Mouse (Mus musculus): ENCODE data around the gene Ssc4d. TPM values are rescaled to one million over a fixed set of nuclear protein-coding genes. Genes with fewer than 3 reads are reported as not detected.

Gene Ssc4d
- polyA plus RNA-seq (2015; fragmentation: Nextera tagmentation; extraction: Ambion mirVana) = 3.0 and 3.2 TPM in 2 replicates

DNA sequence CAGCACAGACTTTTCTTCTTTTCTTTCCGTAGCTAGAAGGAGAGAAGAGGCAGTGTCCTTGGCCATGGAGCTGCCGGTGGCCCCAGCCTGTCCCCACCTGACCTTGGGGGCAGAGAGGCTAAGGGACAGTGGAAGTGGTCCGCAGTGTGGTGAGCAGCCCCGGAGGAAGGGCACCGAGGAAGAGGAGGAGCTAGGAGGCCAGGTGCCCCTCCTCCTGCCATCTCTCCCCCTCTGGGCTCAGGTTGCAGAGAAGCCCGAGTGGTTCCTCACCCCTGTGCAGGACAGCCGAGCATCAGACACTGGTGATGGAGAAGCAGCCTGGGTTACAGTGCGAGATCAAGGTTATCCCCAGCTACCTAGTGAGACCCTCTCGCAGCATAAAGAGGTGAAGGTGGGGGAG, at the start of gene Ssc4d:
Gene Ssc4d, minus strand, starts transcription at position 167 of the 400 bp plus-strand sequence.
- ATAC-seq (ENCODE audit: low read depth) = 0 out of 2 replicates have a peak, but pooled peaks have one; percentile 20
- no peaks in the 10 kb centered on the region for H3K27me3 ChIP-seq (ENCODE audit: control insufficient read depth, insufficient read depth, low read depth, low read length)
- WGBS = 15% methylated on average over 9 of the region's 9 CpGs

DNA sequence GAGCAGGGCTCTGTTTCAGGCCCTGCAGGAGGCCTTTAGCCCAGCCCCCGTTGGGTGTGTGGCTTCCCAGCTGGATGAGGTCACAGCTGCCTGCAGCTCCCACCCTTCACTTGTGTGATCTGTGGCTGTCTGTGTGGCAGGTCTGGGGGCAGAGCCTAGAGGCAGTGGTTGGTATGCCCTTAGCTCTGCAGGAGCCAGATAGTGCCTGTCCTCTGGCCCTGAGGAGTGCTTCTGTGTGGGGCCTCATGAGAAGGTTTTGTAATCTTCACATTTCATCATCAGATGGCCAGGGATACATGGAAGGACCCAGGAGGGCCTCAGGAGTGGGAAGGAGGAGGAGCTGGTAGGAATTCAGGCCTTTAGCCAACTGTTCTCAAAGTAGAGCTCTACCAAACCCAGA, 45.6 kb upstream of the Ssc4d start:
- H3K4me1 ChIP-seq (replicated peaks; ENCODE audit: control insufficient read depth, insufficient read depth, low read length) = peaks cover 23% of the 10 kb centered on the region
- H3K9ac ChIP-seq (ENCODE audit: low read length) = no peak overlapping the region
- no peak overlapping the region for H3K27ac ChIP-seq (ENCODE audit: low read length)
- WGBS = 12% methylated on average over 1 of the region's 1 CpGs
- H3K4me2 ChIP-seq (ENCODE audit: low read depth, low read length) = no peak overlapping the region
- no peaks in the 10 kb centered on the region for H3K9me3 ChIP-seq (ENCODE audit: control insufficient read depth, low read length)
- no peaks in the 10 kb centered on the region for H3K27me3 ChIP-seq (ENCODE audit: control insufficient read depth, insufficient read depth, low read depth, low read length)
- H3K4me3 ChIP-seq (ENCODE audit: low read length) = no peak overlapping the region
- 0 out of 2 replicates have a peak, but pooled peaks cover 4% of the 10 kb centered on the region for H3K36me3 ChIP-seq (ENCODE audit: control insufficient read depth, insufficient read depth, low read length)
- ATAC-seq (ENCODE audit: low read depth) = peak; percentile 39; the same call in 1 of the 2 replicates

More for the DNA sequence above, at the start of gene Ssc4d:
- H3K4me3 ChIP-seq (ENCODE audit: low read length) = no peak within 1 kb of the TSS; the same call in 1 of the 2 replicates
- H3K27ac ChIP-seq (ENCODE audit: low read length) = no peak within 1 kb of the TSS
- no peak within 1 kb of the TSS for H3K9ac ChIP-seq (ENCODE audit: low read length)
- no peaks in the 10 kb centered on the region for H3K9me3 ChIP-seq (ENCODE audit: control insufficient read depth, low read length)
- H3K4me1 ChIP-seq (replicated peaks; ENCODE audit: control insufficient read depth, insufficient read depth, low read length) = no peaks in the 10 kb centered on the region
- H3K4me2 ChIP-seq (ENCODE audit: low read depth, low read length) = no peak within 1 kb of the TSS
- H3K36me3 ChIP-seq (ENCODE audit: control insufficient read depth, insufficient read depth, low read length) = no peaks in the 10 kb centered on the region

GRCm38 (mm10) chr5:136018726-136019125, 44.4 kb upstream of the Ssc4d start:
- Histone ChIP-seq H3K27me3 (ENCODE audit: control insufficient read depth, insufficient read depth, low read depth, low read length) (no peaks in the 10 kb centered on the region), H3K9ac (ENCODE audit: low read length) (no peak overlapping the region), H3K4me1 (replicated peaks; ENCODE audit: control insufficient read depth, insufficient read depth, low read length) (peaks cover 23% of the 10 kb centered on the region), H3K4me3 (ENCODE audit: low read length) (no peak overlapping the region), H3K36me3 (ENCODE audit: control insufficient read depth, insufficient read depth, low read length) (0 out of 2 replicates have a peak, but pooled peaks cover 4% of the 10 kb centered on the region), H3K4me2 (ENCODE audit: low read depth, low read length) (no peak overlapping the region), H3K27ac (ENCODE audit: low read length) (no peak overlapping the region), H3K9me3 (ENCODE audit: control insufficient read depth, low read length) (no peaks in the 10 kb centered on the region)
- ATAC-seq (ENCODE audit: low read depth) = no peak
- 67% methylated on average over 2 of the region's 2 CpGs for WGBS

DNA sequence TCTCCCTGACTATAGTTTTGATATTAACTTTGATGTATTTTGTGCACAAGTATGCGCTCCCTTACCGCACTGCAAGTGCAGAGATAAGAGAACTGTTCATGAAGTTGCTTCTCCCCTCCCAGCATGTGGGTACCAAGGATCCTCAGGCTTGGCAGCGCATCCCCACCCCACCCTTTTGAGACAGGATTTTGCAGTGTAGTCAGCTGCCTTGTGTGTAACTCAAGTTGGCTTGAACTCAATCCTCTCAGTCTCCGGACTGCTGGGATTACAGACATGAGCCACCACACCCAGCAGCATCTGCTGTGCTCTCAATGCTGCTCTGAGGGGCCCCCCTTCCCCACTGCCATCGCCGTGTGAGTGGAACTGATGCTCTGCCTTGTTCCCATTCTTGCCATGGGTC, 42.9 kb upstream of the Ssc4d start:
- H3K27me3 ChIP-seq (ENCODE audit: control insufficient read depth, insufficient read depth, low read depth, low read length) = no peaks in the 10 kb centered on the region
- H3K9ac ChIP-seq (ENCODE audit: low read length) = no peak overlapping the region
- H3K4me1 ChIP-seq (replicated peaks; ENCODE audit: control insufficient read depth, insufficient read depth, low read length) = peaks cover 23% of the 10 kb centered on the region
- peak overlapping the region; percentile 84 for H3K27ac ChIP-seq (ENCODE audit: low read length)
- WGBS = 77% methylated on average over 6 of the region's 6 CpGs
- peaks cover 12% of the 10 kb centered on the region; the same call in 1 of the 2 replicates for H3K36me3 ChIP-seq (ENCODE audit: control insufficient read depth, insufficient read depth, low read length)
- H3K4me2 ChIP-seq (ENCODE audit: low read depth, low read length) = no peak overlapping the region
- no peaks in the 10 kb centered on the region for H3K9me3 ChIP-seq (ENCODE audit: control insufficient read depth, low read length)
- no peak overlapping the region for H3K4me3 ChIP-seq (ENCODE audit: low read length)
- ATAC-seq (ENCODE audit: low read depth) = no peak

DNA sequence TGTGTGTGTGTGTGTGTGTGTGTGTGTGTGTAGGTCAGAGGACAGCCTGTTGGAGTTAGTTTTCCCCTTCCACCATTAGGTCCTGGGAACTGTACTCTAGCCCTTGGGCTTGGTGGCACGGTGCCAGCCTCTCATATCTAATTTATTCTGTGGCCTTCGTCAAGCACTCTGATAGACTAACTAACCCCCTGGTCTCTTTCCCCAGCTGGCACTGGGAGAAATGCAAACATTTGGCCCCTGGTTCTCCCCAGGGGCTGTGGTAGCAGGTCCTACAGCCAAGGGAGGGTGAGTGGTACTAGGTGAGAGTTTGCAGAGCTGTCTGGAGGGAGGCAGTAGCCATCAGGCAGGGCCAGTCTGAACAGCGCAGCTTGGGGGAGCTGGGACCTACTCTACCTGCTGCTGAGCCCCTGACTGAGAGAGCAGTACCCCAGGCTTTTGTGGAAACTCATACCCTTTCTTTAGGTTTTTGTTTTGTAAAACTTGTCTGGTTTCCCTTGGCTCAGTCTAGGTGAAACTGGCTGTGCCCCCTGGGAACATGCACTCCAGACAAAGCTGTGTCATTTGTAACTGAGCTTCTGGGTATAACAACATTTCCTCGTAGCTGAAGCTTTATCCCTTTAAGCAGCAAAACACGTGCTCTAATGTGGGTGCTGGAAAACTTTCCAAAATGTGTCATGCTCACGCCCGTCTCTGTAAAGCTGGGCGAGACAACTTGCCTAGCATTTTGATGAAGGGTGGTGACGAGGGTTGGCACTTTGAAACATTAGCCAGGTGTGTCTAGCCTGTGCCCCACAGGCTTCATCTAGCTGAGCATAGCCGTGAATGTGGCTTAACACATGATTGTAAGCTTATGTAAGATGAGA, 41.9 kb upstream of the Ssc4d start:
- Histone ChIP-seq H3K4me1 (replicated peaks; ENCODE audit: control insufficient read depth, insufficient read depth, low read length) (peaks cover 23% of the 10 kb centered on the region), H3K36me3 (ENCODE audit: control insufficient read depth, insufficient read depth, low read length) (peaks cover 21% of the 10 kb centered on the region; the same call in 1 of the 2 replicates), H3K9ac (ENCODE audit: low read length) (no peak overlapping the region), H3K4me2 (ENCODE audit: low read depth, low read length) (no peak overlapping the region), H3K9me3 (ENCODE audit: control insufficient read depth, low read length) (no peaks in the 10 kb centered on the region), H3K4me3 (ENCODE audit: low read length) (no peak overlapping the region), H3K27me3 (ENCODE audit: control insufficient read depth, insufficient read depth, low read depth, low read length) (no peaks in the 10 kb centered on the region), H3K27ac (ENCODE audit: low read length) (peak overlapping the region; percentile 84)
- WGBS = 67% methylated on average over 10 of the region's 10 CpGs
- peak; percentile 72 for ATAC-seq (ENCODE audit: low read depth)

DNA sequence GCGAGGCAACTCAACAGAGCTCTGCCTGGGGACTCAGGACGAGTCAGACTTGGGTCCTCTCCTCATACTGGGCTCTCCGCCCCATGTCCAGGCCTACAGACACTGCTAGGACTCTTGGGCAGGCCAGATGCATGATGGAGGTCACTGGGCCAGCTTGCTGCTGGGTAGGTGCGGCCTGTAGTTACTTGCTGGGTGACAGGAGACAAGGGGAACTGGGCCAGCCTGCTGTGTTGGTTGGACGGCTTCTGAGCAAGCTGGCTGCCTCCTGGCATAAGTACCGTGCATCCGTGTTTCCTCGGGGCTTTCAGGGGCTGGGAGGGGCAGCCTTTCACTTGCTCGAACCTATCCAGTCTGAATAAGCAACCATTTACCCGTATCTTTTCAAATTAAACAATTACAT, 41.3 kb upstream of the Ssc4d start:
- Histone ChIP-seq H3K27me3 (ENCODE audit: control insufficient read depth, insufficient read depth, low read depth, low read length) (no peaks in the 10 kb centered on the region), H3K9ac (ENCODE audit: low read length) (0 out of 2 replicates have a peak overlapping the region, but pooled peaks have one; percentile 23), H3K9me3 (ENCODE audit: control insufficient read depth, low read length) (no peaks in the 10 kb centered on the region), H3K4me2 (ENCODE audit: low read depth, low read length) (no peak overlapping the region), H3K27ac (ENCODE audit: low read length) (peak overlapping the region; percentile 84), H3K4me1 (replicated peaks; ENCODE audit: control insufficient read depth, insufficient read depth, low read length) (peaks cover 23% of the 10 kb centered on the region), H3K36me3 (ENCODE audit: control insufficient read depth, insufficient read depth, low read length) (peaks cover 22% of the 10 kb centered on the region), H3K4me3 (ENCODE audit: low read length) (no peak overlapping the region)
- 71% methylated on average over 10 of the region's 10 CpGs for WGBS
- peak; percentile 29; the same call in 1 of the 2 replicates for ATAC-seq (ENCODE audit: low read depth)

GRCm38 (mm10) chr5:136014877-136015276, 40.5 kb upstream of the Ssc4d start:
- peaks cover 21% of the 10 kb centered on the region for H3K4me1 ChIP-seq (replicated peaks; ENCODE audit: control insufficient read depth, insufficient read depth, low read length)

DNA sequence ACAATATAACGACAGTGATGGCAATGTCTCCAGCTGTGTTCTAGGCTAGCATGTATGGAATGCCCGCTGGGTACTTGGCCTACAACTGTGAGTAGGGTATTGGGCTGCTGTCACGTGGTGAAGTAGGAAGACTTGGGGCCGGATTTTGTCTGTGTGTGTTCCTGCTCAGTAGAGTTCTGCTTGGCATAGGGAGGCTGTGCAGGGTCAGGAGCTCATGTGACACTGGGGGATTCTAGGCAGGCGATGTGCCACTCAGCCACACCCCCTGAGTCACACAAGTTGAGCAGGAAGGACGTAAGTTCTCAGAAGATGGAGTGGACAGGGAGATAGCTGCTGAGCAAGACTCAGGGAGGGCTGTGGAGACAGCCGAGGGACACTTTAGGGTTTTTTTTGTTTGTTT, 33.4 kb upstream of the Ssc4d start:
- Histone ChIP-seq H3K9me3 (ENCODE audit: control insufficient read depth, low read length) (no peaks in the 10 kb centered on the region), H3K4me2 (ENCODE audit: low read depth, low read length) (no peak overlapping the region), H3K9ac (ENCODE audit: low read length) (no peak overlapping the region), H3K27ac (ENCODE audit: low read length) (no peak overlapping the region), H3K27me3 (ENCODE audit: control insufficient read depth, insufficient read depth, low read depth, low read length) (no peaks in the 10 kb centered on the region), H3K36me3 (ENCODE audit: control insufficient read depth, insufficient read depth, low read length) (peaks cover 16% of the 10 kb centered on the region), H3K4me3 (ENCODE audit: low read length) (no peak overlapping the region), H3K4me1 (replicated peaks; ENCODE audit: control insufficient read depth, insufficient read depth, low read length) (peaks cover 2% of the 10 kb centered on the region; the same call in 1 of the 2 replicates)
- ATAC-seq (ENCODE audit: low read depth) = no peak
- WGBS = 69% methylated on average over 7 of the region's 7 CpGs

More at GRCm38 (mm10) chr5:136014877-136015276, 40.5 kb upstream of the Ssc4d start:
- Histone ChIP-seq H3K27me3 (ENCODE audit: control insufficient read depth, insufficient read depth, low read depth, low read length) (no peaks in the 10 kb centered on the region), H3K4me2 (ENCODE audit: low read depth, low read length) (no peak overlapping the region), H3K9ac (ENCODE audit: low read length) (peak overlapping the region; percentile 32; the same call in 1 of the 2 replicates), H3K9me3 (ENCODE audit: control insufficient read depth, low read length) (no peaks in the 10 kb centered on the region), H3K27ac (ENCODE audit: low read length) (peak overlapping the region; percentile 84), H3K4me3 (ENCODE audit: low read length) (no peak overlapping the region), H3K36me3 (ENCODE audit: control insufficient read depth, insufficient read depth, low read length) (peaks cover 21% of the 10 kb centered on the region)
- 78% methylated on average over 10 of the region's 10 CpGs for WGBS
- peak; percentile 26; the same call in 1 of the 2 replicates for ATAC-seq (ENCODE audit: low read depth)

GRCm38 (mm10) chr5:136004537-136004936, 30.2 kb upstream of the Ssc4d start:
- no peaks in the 10 kb centered on the region for H3K9me3 ChIP-seq (ENCODE audit: control insufficient read depth, low read length)
- H3K27me3 ChIP-seq (ENCODE audit: control insufficient read depth, insufficient read depth, low read depth, low read length) = no peaks in the 10 kb centered on the region
- WGBS = 78% methylated on average over 4 of the region's 4 CpGs
- no peak overlapping the region for H3K27ac ChIP-seq (ENCODE audit: low read length)
- ATAC-seq (ENCODE audit: low read depth) = no peak
- H3K36me3 ChIP-seq (ENCODE audit: control insufficient read depth, insufficient read depth, low read length) = peaks cover 13% of the 10 kb centered on the region
- no peak overlapping the region for H3K4me3 ChIP-seq (ENCODE audit: low read length)
- H3K9ac ChIP-seq (ENCODE audit: low read length) = no peak overlapping the region
- peaks cover 3% of the 10 kb centered on the region; the same call in 1 of the 2 replicates for H3K4me1 ChIP-seq (replicated peaks; ENCODE audit: control insufficient read depth, insufficient read depth, low read length)
- H3K4me2 ChIP-seq (ENCODE audit: low read depth, low read length) = no peak overlapping the region
